Mouse (Mus musculus): ENCODE measurements around the gene Atp6v1g2. TPM values are rescaled to one million over a fixed set of nuclear protein-coding genes. Genes with fewer than 3 reads are reported as not detected.

Gene Atp6v1g2
- polyA plus RNA-seq, 1 experiment from 2014 or later = 52.4 TPM

GRCm38 (mm10) chr17:35209785-35210535 lies 23.5 kb upstream of the Atp6v1g2 start:
- H3K4me3 ChIP-seq = no peak overlapping the region
- H3K36me3 ChIP-seq = no peaks in the 10 kb centered on the region
- no peak overlapping the region for H3K9ac ChIP-seq
- no peak overlapping the region for H3K27ac ChIP-seq
- H3K27me3 ChIP-seq = peaks cover 5% of the 10 kb centered on the region
- no peak for ATAC-seq (ENCODE audit: low FRiP score)
- 71% methylated on average over 12 of the region's 12 CpGs for WGBS
- H3K9me3 ChIP-seq = no peaks in the 10 kb centered on the region
- H3K4me2 ChIP-seq = no peak overlapping the region
- H3K4me1 ChIP-seq (replicated peaks) = 0 out of 2 replicates have a peak, but pooled peaks cover 3% of the 10 kb centered on the region

DNA sequence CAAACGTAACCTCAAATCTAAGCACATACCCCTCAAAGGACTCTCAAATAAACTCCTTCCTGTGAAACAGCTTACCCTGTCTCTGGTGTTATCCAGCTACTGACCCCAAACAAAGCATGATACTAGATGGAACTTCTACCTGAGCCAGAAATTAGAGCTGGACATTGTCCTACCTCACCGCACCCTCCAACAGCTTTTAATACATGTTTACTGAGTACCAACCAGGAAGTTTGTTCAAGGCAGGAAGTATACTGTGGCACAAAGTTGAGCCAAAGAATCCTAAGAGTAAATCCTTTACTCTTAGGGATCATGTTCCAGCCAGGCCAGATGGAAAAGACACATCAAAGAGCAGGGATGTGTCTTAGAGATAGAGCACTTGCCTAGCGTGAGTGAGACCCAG lies 22.9 kb upstream of the Atp6v1g2 start:
- Histone ChIP-seq H3K4me1 (replicated peaks) (no peaks in the 10 kb centered on the region), H3K4me2 (no peak overlapping the region), H3K36me3 (no peaks in the 10 kb centered on the region), H3K27me3 (no peaks in the 10 kb centered on the region), H3K9me3 (no peaks in the 10 kb centered on the region), H3K4me3 (no peak overlapping the region), H3K27ac (no peak overlapping the region), H3K9ac (no peak overlapping the region)
- WGBS = 89% methylated on average over 3 of the region's 3 CpGs
- ATAC-seq (ENCODE audit: low FRiP score) = no peak

DNA sequence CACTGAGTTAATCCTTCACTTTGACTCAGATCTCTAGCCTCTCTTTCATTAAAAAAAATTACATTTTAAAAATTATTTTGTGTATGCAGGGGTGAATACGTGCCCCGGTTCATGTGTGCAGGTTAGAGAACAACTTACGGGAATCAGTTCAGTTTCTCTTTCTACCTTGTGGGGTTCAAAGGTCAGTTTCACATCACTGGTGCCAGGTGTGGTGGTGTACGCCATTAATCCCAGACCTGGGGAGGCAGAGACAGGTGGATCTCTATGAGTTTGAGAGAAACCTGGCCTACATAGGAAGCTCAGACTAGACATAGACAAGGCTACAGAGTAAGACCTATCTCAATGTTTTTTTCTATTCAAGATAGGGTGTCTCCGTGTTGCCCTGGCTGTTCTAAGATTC lies 20.4 kb upstream of the Atp6v1g2 start:
- H3K4me2 ChIP-seq = no peak overlapping the region
- no peaks in the 10 kb centered on the region for H3K27me3 ChIP-seq
- no peak overlapping the region for H3K27ac ChIP-seq
- WGBS = 92% methylated on average over 5 of the region's 5 CpGs
- no peaks in the 10 kb centered on the region for H3K9me3 ChIP-seq
- no peaks in the 10 kb centered on the region for H3K4me1 ChIP-seq (replicated peaks)
- no peak overlapping the region for H3K4me3 ChIP-seq
- no peaks in the 10 kb centered on the region for H3K36me3 ChIP-seq
- H3K9ac ChIP-seq = no peak overlapping the region
- no peak for ATAC-seq (ENCODE audit: low FRiP score)

- no peak overlapping the region for H3K4me3 ChIP-seq
- H3K9me3 ChIP-seq = no peaks in the 10 kb centered on the region
- H3K27me3 ChIP-seq = no peaks in the 10 kb centered on the region
- H3K36me3 ChIP-seq = peaks cover 38% of the 10 kb centered on the region
- H3K4me2 ChIP-seq = no peak overlapping the region
- no peak overlapping the region for H3K27ac ChIP-seq
- no peak for ATAC-seq (ENCODE audit: low FRiP score)
- WGBS = 86% methylated on average over 18 of the region's 18 CpGs
- H3K9ac ChIP-seq = no peak overlapping the region; the same call in 1 of the 2 replicates
- H3K4me1 ChIP-seq (replicated peaks) = no peaks in the 10 kb centered on the region
Measured at GRCm38 (mm10) chr17:35218516-35219193, 14.8 kb upstream of the Atp6v1g2 start.

- H3K4me1 ChIP-seq (replicated peaks) = no peaks in the 10 kb centered on the region
- H3K27me3 ChIP-seq = no peaks in the 10 kb centered on the region
- H3K27ac ChIP-seq = no peak overlapping the region
- no peak overlapping the region for H3K9ac ChIP-seq
- H3K4me3 ChIP-seq = no peak overlapping the region
- no peak overlapping the region for H3K4me2 ChIP-seq
- ATAC-seq (ENCODE audit: low FRiP score) = no peak
- whole genome bisulfite sequencing = 86% methylated on average over 6 of the region's 6 CpGs
- peaks cover 38% of the 10 kb centered on the region for H3K36me3 ChIP-seq
- no peaks in the 10 kb centered on the region for H3K9me3 ChIP-seq
Measured at GRCm38 (mm10) chr17:35219601-35220041, 13.8 kb upstream of the Atp6v1g2 start.

DNA sequence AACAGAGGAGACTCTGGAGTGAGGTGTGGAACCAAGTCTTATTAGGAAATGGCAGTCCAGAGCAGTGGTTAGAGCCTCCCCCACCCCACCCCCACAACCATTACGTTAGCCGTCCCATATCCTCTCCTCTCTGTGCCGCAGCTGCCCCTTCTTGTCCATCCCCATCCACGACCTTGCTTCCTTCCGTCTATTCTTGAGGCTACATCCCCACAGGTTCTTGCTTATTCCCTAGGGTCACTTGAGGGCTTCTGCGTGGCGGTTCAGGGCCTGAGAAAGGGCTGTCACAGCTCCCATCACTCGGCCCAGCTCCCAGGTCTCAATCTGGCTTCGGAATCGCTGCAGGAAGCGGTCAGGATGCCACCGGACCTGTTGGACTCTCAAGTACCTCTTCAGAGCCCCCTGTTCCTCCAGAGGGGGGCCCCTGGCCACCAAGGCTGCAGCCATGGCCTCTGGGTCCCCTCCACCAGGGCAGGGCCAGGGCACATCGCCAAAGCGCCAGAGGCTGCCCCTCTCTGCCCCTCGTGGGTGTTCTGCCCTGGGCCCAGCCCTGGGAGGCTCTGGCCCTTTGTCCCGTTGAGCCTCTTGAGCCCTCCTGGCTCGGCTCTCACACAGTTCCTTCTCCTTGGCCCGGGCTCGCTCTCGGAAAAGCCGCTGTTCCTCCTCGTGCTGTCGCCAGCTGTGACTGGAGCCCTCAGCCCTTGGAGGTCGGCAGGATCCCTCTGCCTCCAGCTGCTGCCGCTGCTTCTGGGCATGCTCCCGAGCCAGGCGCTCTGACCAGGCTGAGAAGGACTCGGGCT lies 13.1 kb upstream of the Atp6v1g2 start, which contains the start of gene Gm16181:
TSS of gene Gm16181 (plus strand) at position 679 of the 797 bp plus-strand sequence.
- WGBS = 78% methylated on average over 28 of the region's 28 CpGs
- ATAC-seq (ENCODE audit: low FRiP score) = no peak
- no peak within 1 kb of the TSS for H3K27ac ChIP-seq
- no peak within 1 kb of the TSS for H3K9ac ChIP-seq
- no peak within 1 kb of the TSS for H3K4me3 ChIP-seq
- peaks cover 45% of the 10 kb centered on the region for H3K36me3 ChIP-seq
- H3K4me2 ChIP-seq = no peak within 1 kb of the TSS
- H3K9me3 ChIP-seq = no peaks in the 10 kb centered on the region
- H3K4me1 ChIP-seq (replicated peaks) = no peaks in the 10 kb centered on the region
- no peaks in the 10 kb centered on the region for H3K27me3 ChIP-seq

DNA sequence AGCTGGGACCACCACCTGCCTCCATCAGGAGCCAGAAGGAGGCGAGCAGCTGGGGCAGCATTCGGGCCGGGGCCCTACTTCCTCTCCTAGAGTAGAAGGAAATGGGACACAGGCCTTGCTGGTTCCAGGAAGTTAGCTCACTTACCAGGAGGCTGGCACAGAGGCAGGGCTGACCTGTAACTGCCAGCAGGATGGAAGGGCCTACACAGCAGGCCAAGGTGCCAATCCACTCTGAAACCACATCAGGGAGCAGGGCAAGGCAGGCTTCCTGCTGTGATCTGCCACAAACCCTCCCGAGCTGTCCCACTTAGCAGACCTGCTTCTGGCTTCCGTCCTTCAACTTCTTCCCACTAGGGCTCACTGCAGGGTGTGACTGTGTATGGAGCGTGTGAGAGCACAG lies 11.2 kb upstream of the Atp6v1g2 start:
- Histone ChIP-seq H3K9me3 (no peaks in the 10 kb centered on the region), H3K36me3 (peaks cover 55% of the 10 kb centered on the region), H3K27me3 (no peaks in the 10 kb centered on the region), H3K4me1 (replicated peaks) (no peaks in the 10 kb centered on the region), H3K9ac (0 out of 2 replicates have a peak overlapping the region, but pooled peaks have one; percentile 19), H3K4me3 (no peak overlapping the region), H3K27ac (no peak overlapping the region), H3K4me2 (no peak overlapping the region)
- no peak for ATAC-seq (ENCODE audit: low FRiP score)
- WGBS = 68% methylated on average over 6 of the region's 6 CpGs

- Histone ChIP-seq H3K4me1 (replicated peaks) (no peaks in the 10 kb centered on the region), H3K27ac (no peak overlapping the region), H3K4me2 (no peak overlapping the region), H3K4me3 (no peak overlapping the region), H3K27me3 (no peaks in the 10 kb centered on the region), H3K9ac (no peak overlapping the region), H3K9me3 (no peaks in the 10 kb centered on the region), H3K36me3 (peaks cover 70% of the 10 kb centered on the region)
- ATAC-seq (ENCODE audit: low FRiP score) = no peak
- 95% methylated on average over 4 of the region's 4 CpGs for WGBS
Measured at GRCm38 (mm10) chr17:35224641-35225040, 8.8 kb upstream of the Atp6v1g2 start.

DNA sequence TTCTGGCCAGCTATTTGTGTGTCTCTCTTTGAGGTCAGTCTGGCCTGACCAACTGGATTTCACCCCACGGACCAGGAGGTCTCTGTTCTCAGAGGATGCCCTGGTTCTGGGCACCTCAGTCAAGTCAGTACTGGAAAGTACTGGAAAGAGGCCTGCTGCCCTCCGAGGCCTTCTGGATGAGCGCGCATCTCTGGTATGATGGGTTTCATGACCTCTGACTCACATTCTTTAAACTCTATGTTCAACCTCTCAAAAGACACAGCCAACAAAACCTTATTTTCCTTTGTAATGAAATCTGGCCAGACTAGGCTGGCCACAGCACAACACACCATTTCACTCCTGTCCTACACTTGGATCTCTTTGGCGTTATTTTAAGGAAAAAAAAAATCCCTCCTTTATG lies 8.0 kb upstream of the Atp6v1g2 start:
- Histone ChIP-seq H3K4me1 (replicated peaks) (no peaks in the 10 kb centered on the region), H3K27ac (no peak overlapping the region), H3K27me3 (no peaks in the 10 kb centered on the region), H3K9me3 (no peaks in the 10 kb centered on the region), H3K36me3 (peaks cover 67% of the 10 kb centered on the region), H3K4me3 (no peak overlapping the region), H3K9ac (no peak overlapping the region), H3K4me2 (no peak overlapping the region)
- ATAC-seq (ENCODE audit: low FRiP score) = no peak
- WGBS = 96% methylated on average over 5 of the region's 5 CpGs

GRCm38 (mm10) chr17:35226561-35227046 lies 6.9 kb upstream of the Atp6v1g2 start:
- 87% methylated on average over 14 of the region's 14 CpGs for WGBS
- Histone ChIP-seq H3K4me3 (no peak overlapping the region), H3K9me3 (no peaks in the 10 kb centered on the region), H3K27me3 (no peaks in the 10 kb centered on the region), H3K36me3 (peaks cover 67% of the 10 kb centered on the region), H3K4me2 (no peak overlapping the region), H3K9ac (no peak overlapping the region), H3K27ac (no peak overlapping the region), H3K4me1 (replicated peaks) (peaks cover 4% of the 10 kb centered on the region)
- no peak for ATAC-seq (ENCODE audit: low FRiP score)

DNA sequence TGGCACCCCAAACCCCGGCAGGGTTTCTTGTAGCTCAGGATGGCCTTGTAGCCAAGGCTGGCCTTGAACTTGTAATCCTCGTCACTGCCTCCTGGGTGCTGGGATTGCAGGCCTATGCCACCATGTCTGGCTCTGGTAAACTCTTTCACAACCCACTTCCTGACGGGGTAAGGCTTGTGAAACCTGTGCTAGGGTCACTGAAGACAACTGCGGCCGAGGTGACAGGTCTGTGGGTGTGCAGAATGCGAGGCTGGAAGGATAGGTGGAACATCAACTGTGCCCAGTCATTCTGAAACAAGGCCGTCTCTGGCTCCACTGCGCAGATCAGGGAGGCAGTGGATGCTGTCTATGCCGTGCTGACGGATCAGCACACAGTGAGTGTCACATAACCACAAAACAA lies 2.4 kb upstream of the Atp6v1g2 start:
- H3K4me2 ChIP-seq = no peak overlapping the region
- H3K36me3 ChIP-seq = peaks cover 51% of the 10 kb centered on the region
- H3K4me1 ChIP-seq (replicated peaks) = peaks cover 40% of the 10 kb centered on the region
- ATAC-seq (ENCODE audit: low FRiP score) = no peak
- WGBS = 94% methylated on average over 10 of the region's 10 CpGs
- no peaks in the 10 kb centered on the region for H3K27me3 ChIP-seq
- H3K9ac ChIP-seq = peak overlapping the region; percentile 59; the same call in 1 of the 2 replicates
- H3K27ac ChIP-seq = no peak overlapping the region
- no peaks in the 10 kb centered on the region for H3K9me3 ChIP-seq
- no peak overlapping the region for H3K4me3 ChIP-seq

GRCm38 (mm10) chr17:35232043-35232442 lies 1.4 kb upstream of the Atp6v1g2 start:
- peak overlapping the region; percentile 59 for H3K9ac ChIP-seq
- ATAC-seq (ENCODE audit: low FRiP score) = no peak
- WGBS = 12% methylated on average over 12 of the region's 12 CpGs
- no peaks in the 10 kb centered on the region for H3K27me3 ChIP-seq
- H3K4me2 ChIP-seq = peak overlapping the region; percentile 33; the same call in 1 of the 2 replicates
- peaks cover 46% of the 10 kb centered on the region for H3K36me3 ChIP-seq
- H3K4me1 ChIP-seq (replicated peaks) = peaks cover 47% of the 10 kb centered on the region
- no peak overlapping the region for H3K4me3 ChIP-seq
- no peak overlapping the region for H3K27ac ChIP-seq
- H3K9me3 ChIP-seq = no peaks in the 10 kb centered on the region
